Mouse (Mus musculus) bone marrow macrophage, adult 2 months (primary cell): ENCODE data around the gene Vamp1. TPM values are rescaled to one million over a fixed set of nuclear protein-coding genes. Genes with fewer than 3 reads are reported as not detected.

ENCODE experiments used
- H3K27ac ChIP-seq: 2 replicates; pipeline ENCODE4 v1.5.1; 2012; ENCODE audit warnings: low read depth, low read length; ENCODE audit not compliant: insufficient read depth
- H3K4me1 ChIP-seq: 2 replicates; pipeline ENCODE4 v1.6.1; 2012; ENCODE audit warnings: low read length; ENCODE audit not compliant: control insufficient read depth, insufficient read depth
- H3K4me3 ChIP-seq: 2 replicates; pipeline ENCODE4 v1.5.1; 2012; ENCODE audit warnings: mild to moderate bottlenecking, low read length, moderate library complexity; ENCODE audit not compliant: insufficient read depth
- CTCF ChIP-seq: IDR thresholded peaks from 2 replicates; pipeline ENCODE4 v1.5.1; 2012; ENCODE audit warnings: low read depth, mild to moderate bottlenecking, low read length, moderate library complexity
- POLR2A ChIP-seq: IDR thresholded peaks from 2 replicates; pipeline ENCODE4 v1.6.1; 2012; ENCODE audit warnings: mild to moderate bottlenecking, low read depth, low read length, borderline replicate concordance
- polyA plus RNA-seq: library from polyadenylated mRNA; stranded (reverse); fragments of >200 nt; gene quantifications from 2 replicates; pipeline ENCODE4 v1.2.4, GENCODE M21; 2012; ENCODE audit not compliant: missing spikeins, insufficient read depth, insufficient read length

Vamp1 gene
- 15.0 and 15.1 TPM in 2 replicates for polyA plus RNA-seq

- Histone ChIP-seq H3K4me3 (peak within 1 kb of the TSS; percentile 70), H3K27ac (peak within 1 kb of the TSS; percentile 82), H3K4me1 (peaks cover 19% of the 10 kb centered on the region)
- TF ChIP-seq POLR2A = peak; percentile 79; the same call in 1 of the 2 replicates
- no peak for TF ChIP-seq CTCF
Observed at GRCm38 (mm10) chr6:125215148-125215954, at the start of gene Vamp1. Gene Vamp1 (plus strand): TSS chr6:125215551.

- Histone ChIP-seq H3K27ac (peak within 1 kb of the TSS; percentile 85), H3K4me3 (peak within 1 kb of the TSS; percentile 92), H3K4me1 (peaks cover 12% of the 10 kb centered on the region)
- TF ChIP-seq CTCF = no peak
- no peak for TF ChIP-seq POLR2A
Observed at GRCm38 (mm10) chr6:125166051-125166751, 49.1 kb upstream of the Vamp1 start, which contains the start of gene Gapdh. Gene Gapdh (minus strand): TSS chr6:125166467.

GRCm38 (mm10) chr6:125166861-125167650, 48.3 kb upstream of the Vamp1 start:
- Histone ChIP-seq H3K27ac (peak overlapping the region; percentile 77), H3K4me3 (peak overlapping the region; percentile 64), H3K4me1 (peaks cover 12% of the 10 kb centered on the region)
- TF ChIP-seq CTCF (no peak), POLR2A (no peak)

- H3K27ac ChIP-seq = 0 out of 2 replicates have a peak overlapping the region, but pooled peaks have one; percentile 77
- no peak overlapping the region for H3K4me3 ChIP-seq
- H3K4me1 ChIP-seq = peaks cover 12% of the 10 kb centered on the region
- TF ChIP-seq CTCF (no peak), POLR2A (no peak)
Observed at GRCm38 (mm10) chr6:125168086-125168485, 47.3 kb upstream of the Vamp1 start.

GRCm38 (mm10) chr6:125170194-125170593, 45.2 kb upstream of the Vamp1 start:
- no peak overlapping the region for H3K27ac ChIP-seq
- H3K4me3 ChIP-seq = no peak overlapping the region
- H3K4me1 ChIP-seq = peaks cover 9% of the 10 kb centered on the region
- no peak for TF ChIP-seq POLR2A
- TF ChIP-seq CTCF = no peak

- no peak overlapping the region for H3K27ac ChIP-seq
- H3K4me3 ChIP-seq = no peak overlapping the region
- TF ChIP-seq CTCF = no peak
- no peak for TF ChIP-seq POLR2A
- H3K4me1 ChIP-seq = peaks cover 5% of the 10 kb centered on the region
Observed at GRCm38 (mm10) chr6:125172474-125172873, 42.9 kb upstream of the Vamp1 start.

GRCm38 (mm10) chr6:125173256-125173655, 42.1 kb upstream of the Vamp1 start:
- no peak for TF ChIP-seq CTCF
- TF ChIP-seq POLR2A = no peak
- H3K4me3 ChIP-seq = no peak overlapping the region
- H3K27ac ChIP-seq = no peak overlapping the region
- H3K4me1 ChIP-seq = no peaks in the 10 kb centered on the region

- Histone ChIP-seq H3K4me3 (no peak overlapping the region), H3K27ac (no peak overlapping the region), H3K4me1 (no peaks in the 10 kb centered on the region)
- no peak for TF ChIP-seq CTCF
- TF ChIP-seq POLR2A = no peak
Observed at GRCm38 (mm10) chr6:125175469-125175868, 39.9 kb upstream of the Vamp1 start.

GRCm38 (mm10) chr6:125179601-125180000, 35.8 kb upstream of the Vamp1 start:
- no peak overlapping the region for H3K27ac ChIP-seq
- H3K4me3 ChIP-seq = no peak overlapping the region
- TF ChIP-seq POLR2A (no peak), CTCF (no peak)
- no peaks in the 10 kb centered on the region for H3K4me1 ChIP-seq
